Mouse (Mus musculus): ENCODE measurements around the gene Dennd1b. TPM values are rescaled to one million over a fixed set of nuclear protein-coding genes. Genes with fewer than 3 reads are reported as not detected.

Dennd1b gene
- total RNA-seq, 2 experiments from 2014 or later = 18.9 to 20.0 TPM

GRCm38 (mm10) chr1:138962266-138963101 lies 751 bp upstream of the Dennd1b start:
- DNase-seq = no peak
- intact Hi-C loops (cut with DNase I) = no loop called here

- intact Hi-C loops (cut with DNase I) = no loop called here
Measured at GRCm38 (mm10) chr1:138963868-138964458, 728 bp downstream of the Dennd1b start.

GRCm38 (mm10) chr1:138965069-138965468 lies 1.8 kb downstream of the Dennd1b start:
- intact Hi-C loops (cut with DNase I) = no loop called here
- DNase-seq = no peak

More at GRCm38 (mm10) chr1:138963868-138964458, 728 bp downstream of the Dennd1b start:
- peak; percentile 46 for DNase-seq

GRCm38 (mm10) chr1:138965511-138965910 lies 2.3 kb downstream of the Dennd1b start:
- intact Hi-C loops (cut with DNase I) = no loop called here
- DNase-seq = no peak

GRCm38 (mm10) chr1:138967450-138967849 lies 4.2 kb downstream of the Dennd1b start:
- intact Hi-C loops (cut with DNase I) = no loop called here
- no peak for DNase-seq

GRCm38 (mm10) chr1:138970053-138970452 lies 6.8 kb downstream of the Dennd1b start:
- intact Hi-C loops (cut with DNase I) = no loop called here
- no peak for DNase-seq

GRCm38 (mm10) chr1:138973541-138974224 lies 10.4 kb downstream of the Dennd1b start:
- DNase-seq = no peak
- intact Hi-C loops (cut with DNase I) = no loop called here

GRCm38 (mm10) chr1:138974836-138975235 lies 11.6 kb downstream of the Dennd1b start:
- intact Hi-C loops (cut with DNase I) = no loop called here
- DNase-seq = no peak

GRCm38 (mm10) chr1:138975945-138976344 lies 12.7 kb downstream of the Dennd1b start:
- DNase-seq = no peak
- intact Hi-C loops (cut with DNase I) = no loop called here

- intact Hi-C loops (cut with DNase I) = no loop called here
- no peak for DNase-seq
Measured at GRCm38 (mm10) chr1:138982203-138982602, 19.0 kb downstream of the Dennd1b start.

GRCm38 (mm10) chr1:138982611-138983010 lies 19.4 kb downstream of the Dennd1b start:
- DNase-seq = no peak
- intact Hi-C loops (cut with DNase I) = no loop called here

GRCm38 (mm10) chr1:138983064-138983463 lies 19.8 kb downstream of the Dennd1b start:
- intact Hi-C loops (cut with DNase I) = no loop called here

GRCm38 (mm10) chr1:138983465-138983864 lies 20.2 kb downstream of the Dennd1b start:
- intact Hi-C loops (cut with DNase I) = no loop called here
- DNase-seq = peak; percentile 6

More at GRCm38 (mm10) chr1:138983064-138983463, 19.8 kb downstream of the Dennd1b start:
- DNase-seq = no peak

GRCm38 (mm10) chr1:138984161-138984560 lies 20.9 kb downstream of the Dennd1b start:
- DNase-seq = no peak
- intact Hi-C loops (cut with DNase I) = no loop called here

GRCm38 (mm10) chr1:138992384-138993138 lies 29.3 kb downstream of the Dennd1b start:
- intact Hi-C loops (cut with DNase I) = no loop called here
- DNase-seq = no peak

GRCm38 (mm10) chr1:138995621-138996380 lies 32.6 kb downstream of the Dennd1b start:
- DNase-seq = no peak
- intact Hi-C loops (cut with DNase I) = no loop called here

- intact Hi-C loops (cut with DNase I) = no loop called here
- DNase-seq = no peak
Measured at GRCm38 (mm10) chr1:138996663-138997062, 33.4 kb downstream of the Dennd1b start.

- peak; percentile 10 for DNase-seq
- intact Hi-C loops (cut with DNase I) = no loop called here
Measured at GRCm38 (mm10) chr1:139000675-139001379, 37.6 kb downstream of the Dennd1b start.

GRCm38 (mm10) chr1:139003503-139003902 lies 40.3 kb downstream of the Dennd1b start:
- no peak for DNase-seq
- intact Hi-C loops (cut with DNase I) = no loop called here

Data from left cerebral cortex, postnatal 4 days (tissue).